Mouse (Mus musculus) intestine, embryonic 16.5 days (tissue): ENCODE data around the gene Yars. TPM values are rescaled to one million over a fixed set of nuclear protein-coding genes. Genes with fewer than 3 reads are reported as not detected.

Source experiments
- ATAC-seq: fragments of 200-750 bp; cut with Nextera tagmentation; 2 replicates; pipeline ENCODE4 v1.8.0; 2017; ENCODE audit warnings: moderate TSS enrichment, moderate library complexity
- H3K27ac ChIP-seq: fragments of 300-500 bp; sonication (generic); 2 replicates; pipeline ENCODE4 v1.5.1; 2014; ENCODE audit warnings: mild to moderate bottlenecking, low read length
- H3K27me3 ChIP-seq: fragments of 300-500 bp; sonication (generic); replicated peaks from 2 replicates; pipeline ENCODE4 v1.6.1; 2014; ENCODE audit warnings: low read length, control low read depth, mixed read lengths; ENCODE audit not compliant: control insufficient read depth, insufficient read depth
- H3K36me3 ChIP-seq: fragments of 300-500 bp; sonication (generic); 2 replicates; pipeline ENCODE4 v1.6.1; 2014; ENCODE audit warnings: low read length, control low read depth; ENCODE audit not compliant: control insufficient read depth, insufficient read depth
- H3K4me1 ChIP-seq: fragments of 300-500 bp; sonication (generic); 2 replicates; pipeline ENCODE4 v1.6.1; 2014; ENCODE audit warnings: low read length, control low read depth, mixed read lengths; ENCODE audit not compliant: control insufficient read depth, insufficient read depth
- H3K4me2 ChIP-seq: fragments of 300-500 bp; sonication (generic); 2 replicates; pipeline ENCODE4 v1.6.1; 2014; ENCODE audit warnings: low read depth, low read length, control low read depth
- H3K4me3 ChIP-seq: fragments of 300-500 bp; sonication (generic); 2 replicates; pipeline ENCODE4 v1.5.1; 2014; ENCODE audit warnings: mild to moderate bottlenecking, low read length
- H3K9ac ChIP-seq: fragments of 300-500 bp; sonication (generic); 2 replicates; pipeline ENCODE4 v1.6.1; 2014; ENCODE audit warnings: low read depth, low read length
- H3K9me3 ChIP-seq: fragments of 300-500 bp; sonication (generic); 2 replicates; pipeline ENCODE4 v1.6.1; 2016; ENCODE audit warnings: low read length, control low read depth; ENCODE audit not compliant: control insufficient read depth
- WGBS: fragments of 180-500 bp; shearing (Covaris S2); extraction: QIAGEN DNeasy Blood & Tissue Kit; methylation state at CpG from one replicate; pipeline ENCODE4 v1.1.7; 2014; 5-methylcytosine and 5-hydroxymethylcytosine counted together
- polyA plus RNA-seq: library from polyadenylated mRNA; unstranded; fragments of >200 nt; fragmentation: Nextera tagmentation; extraction: Ambion mirVana; gene quantifications from 2 replicates; pipeline ENCODE4 v1.2.1, GENCODE M21; 2015

Gene Yars
- 104 and 107 TPM in 2 replicates for polyA plus RNA-seq

DNA sequence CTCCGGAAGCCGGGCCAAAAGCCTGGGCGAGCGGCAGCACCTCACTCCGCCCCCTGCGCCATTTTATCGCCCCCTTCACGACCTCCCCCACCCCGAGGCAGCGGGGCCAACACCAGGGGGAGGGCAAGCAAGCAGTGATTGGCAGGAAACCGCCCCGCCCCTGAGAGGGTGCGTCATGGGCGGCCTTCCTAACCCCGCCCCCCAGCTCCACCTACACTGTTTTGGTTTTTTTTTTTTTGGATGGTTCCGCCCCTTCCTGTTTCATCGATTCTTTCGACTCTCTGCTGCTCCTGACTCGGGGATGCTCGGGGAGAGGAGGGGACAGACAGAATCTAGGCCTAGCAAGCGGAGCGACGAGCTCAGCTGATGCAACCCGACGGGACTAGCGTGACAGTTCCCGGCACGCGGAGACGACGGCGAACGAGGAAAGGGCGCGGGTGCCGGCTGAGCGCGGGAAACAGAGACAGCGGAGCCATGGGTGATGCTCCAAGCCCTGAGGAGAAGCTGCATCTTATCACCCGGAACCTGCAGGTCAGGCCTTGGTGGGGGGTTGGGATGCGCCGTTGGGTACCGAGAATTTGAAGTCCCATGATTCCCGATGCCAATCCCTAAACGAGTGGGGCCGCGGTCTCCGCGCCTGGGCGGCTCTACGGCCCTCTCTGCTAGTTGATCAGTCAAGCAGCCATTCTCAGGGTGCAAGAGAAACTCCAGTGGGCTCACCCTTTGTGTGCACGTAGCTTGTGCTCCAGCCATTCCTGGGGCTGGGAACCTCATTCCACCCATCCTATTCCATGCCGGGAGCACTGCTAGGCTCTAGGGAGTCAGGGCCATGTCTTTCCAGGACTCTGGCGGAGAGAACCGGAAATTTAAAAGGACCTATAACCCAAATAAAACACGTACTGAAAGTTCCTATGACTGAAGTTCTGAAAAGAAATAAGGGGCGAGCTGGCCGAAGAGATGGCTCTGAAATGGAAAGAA lies at the start of gene Yars, which contains the start of gene S100pbp:
Yars (plus strand) TSS at position 219 of the 978 bp plus-strand sequence.
S100pbp (minus strand) TSS at position 186 of the 978 bp plus-strand sequence.
- peak within 1 kb of the TSS; percentile 69 for H3K4me2 ChIP-seq
- no peaks in the 10 kb centered on the region for H3K27me3 ChIP-seq
- peak; percentile 87 for ATAC-seq
- H3K27ac ChIP-seq, result peak within 1 kb of the TSS; percentile 88
- no peaks in the 10 kb centered on the region for H3K36me3 ChIP-seq
- H3K4me3 ChIP-seq, result peak within 1 kb of the TSS; percentile 91
- peaks cover 14% of the 10 kb centered on the region; the same call in 1 of the 2 replicates for H3K4me1 ChIP-seq
- whole genome bisulfite sequencing, result under 1% methylated on average over 51 of the region's 58 CpGs
- H3K9ac ChIP-seq, result peak within 1 kb of the TSS; percentile 84
- H3K9me3 ChIP-seq, result no peaks in the 10 kb centered on the region

DNA sequence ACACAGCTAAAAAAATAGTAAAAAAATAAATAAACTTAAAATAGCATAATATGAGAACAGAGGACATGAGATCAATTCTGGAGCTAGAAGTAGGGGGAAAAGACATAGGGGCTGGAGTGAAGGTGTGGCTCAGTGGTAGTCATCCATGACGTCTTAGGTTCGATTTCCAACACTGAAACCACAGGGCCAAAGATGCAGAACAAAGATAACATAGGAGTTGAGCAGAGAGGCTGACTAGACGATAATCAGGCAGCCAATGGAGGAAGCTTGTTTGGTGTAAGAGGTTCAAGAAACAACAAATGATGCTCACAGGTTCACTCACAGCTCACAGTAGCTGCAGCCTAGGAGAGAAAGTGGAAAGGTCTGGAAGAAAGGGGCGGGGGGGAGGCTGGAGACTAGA lies 48.8 kb upstream of the Yars start:
- WGBS, result 86% methylated on average over 4 of the region's 4 CpGs
- Histone ChIP-seq H3K36me3 (no peaks in the 10 kb centered on the region), H3K9ac (no peak overlapping the region), H3K27ac (no peak overlapping the region), H3K9me3 (no peaks in the 10 kb centered on the region), H3K27me3 (peaks cover 17% of the 10 kb centered on the region), H3K4me3 (no peak overlapping the region), H3K4me2 (no peak overlapping the region), H3K4me1 (peaks cover 9% of the 10 kb centered on the region)
- ATAC-seq, result no peak

DNA sequence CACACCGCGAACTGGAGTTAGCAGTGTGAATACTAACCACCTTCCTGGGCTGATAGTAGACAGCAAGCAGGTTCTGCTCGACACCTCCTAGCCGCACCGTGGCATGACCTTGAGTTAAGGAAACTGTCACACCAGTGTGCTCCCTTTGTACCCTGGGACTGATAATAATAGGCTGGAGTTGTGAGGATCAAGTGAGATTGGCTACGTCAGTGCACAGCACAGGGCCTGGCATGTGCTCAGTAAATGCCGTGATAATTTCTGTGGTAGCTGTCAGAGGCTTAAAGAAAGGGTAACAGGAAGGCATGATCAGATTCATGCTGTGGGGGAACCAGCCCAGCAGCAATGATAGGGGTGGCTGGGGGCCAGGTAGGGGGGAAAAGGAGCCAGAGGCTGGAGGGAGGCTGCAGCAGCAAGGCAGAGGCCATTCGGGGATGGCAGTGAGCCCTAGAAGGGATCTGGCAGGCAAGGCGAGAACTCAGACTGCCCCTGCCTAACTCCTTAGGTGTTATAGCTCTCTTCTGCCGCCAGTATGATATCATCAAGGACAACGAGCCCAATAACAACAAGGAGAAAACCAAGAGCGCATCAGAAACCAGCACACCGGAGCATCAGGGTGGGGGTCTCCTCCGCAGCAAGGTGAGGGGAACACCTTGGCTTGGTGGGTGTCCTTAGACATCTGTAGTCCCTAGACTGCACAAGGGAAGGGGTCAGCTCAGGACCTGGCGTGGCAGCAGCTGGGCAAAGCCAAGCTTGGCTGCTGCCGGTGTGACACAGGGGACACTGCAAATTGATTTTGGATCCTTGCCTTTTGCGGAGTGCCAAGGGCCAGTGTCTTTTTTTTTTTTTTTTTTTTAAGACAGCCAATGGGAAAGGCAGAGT lies 47.8 kb upstream of the Yars start:
- Histone ChIP-seq H3K9ac (no peak overlapping the region), H3K36me3 (no peaks in the 10 kb centered on the region), H3K27me3 (peaks cover 9% of the 10 kb centered on the region; the same call in 1 of the 2 replicates), H3K4me2 (no peak overlapping the region), H3K4me1 (peaks cover 12% of the 10 kb centered on the region), H3K27ac (no peak overlapping the region), H3K9me3 (no peaks in the 10 kb centered on the region), H3K4me3 (no peak overlapping the region)
- ATAC-seq, result peak; percentile 26; the same call in 1 of the 2 replicates
- 73% methylated on average over 17 of the region's 17 CpGs for WGBS

DNA sequence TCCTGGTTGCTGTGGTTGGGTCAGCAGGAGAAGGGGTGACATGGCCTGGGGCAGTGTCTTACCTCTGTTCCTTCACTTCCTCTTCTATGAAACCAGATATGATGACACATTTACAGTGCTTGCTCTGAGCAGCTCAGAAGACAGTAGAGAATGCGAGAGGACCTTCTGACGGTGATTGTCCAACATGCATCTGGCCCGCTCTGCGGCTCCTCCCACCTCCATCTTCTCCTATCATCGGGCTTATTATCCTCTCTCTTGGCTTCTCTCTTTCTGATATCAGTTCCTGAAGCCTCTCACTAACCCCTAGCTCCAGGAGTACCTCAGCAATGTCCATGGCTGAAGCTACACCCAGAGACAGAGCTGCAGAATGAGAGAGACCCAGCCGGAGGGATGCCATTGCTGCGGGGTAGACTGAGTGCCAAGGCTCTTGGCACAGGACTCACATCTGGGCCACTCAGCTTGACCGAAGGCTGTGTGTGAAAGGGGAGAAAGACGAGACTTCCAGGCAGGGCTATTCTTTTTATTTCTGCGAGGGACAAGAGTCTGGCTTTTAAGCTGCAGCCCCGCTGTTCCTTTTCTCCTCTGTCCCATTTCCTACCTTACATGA lies 47.0 kb upstream of the Yars start:
- Histone ChIP-seq H3K27ac (no peak overlapping the region), H3K9me3 (no peaks in the 10 kb centered on the region), H3K4me1 (peaks cover 7% of the 10 kb centered on the region), H3K9ac (no peak overlapping the region), H3K4me2 (no peak overlapping the region), H3K36me3 (no peaks in the 10 kb centered on the region), H3K27me3 (peaks cover 4% of the 10 kb centered on the region; the same call in 1 of the 2 replicates), H3K4me3 (no peak overlapping the region)
- ATAC-seq, result no peak
- WGBS, result 88% methylated on average over 11 of the region's 11 CpGs

DNA sequence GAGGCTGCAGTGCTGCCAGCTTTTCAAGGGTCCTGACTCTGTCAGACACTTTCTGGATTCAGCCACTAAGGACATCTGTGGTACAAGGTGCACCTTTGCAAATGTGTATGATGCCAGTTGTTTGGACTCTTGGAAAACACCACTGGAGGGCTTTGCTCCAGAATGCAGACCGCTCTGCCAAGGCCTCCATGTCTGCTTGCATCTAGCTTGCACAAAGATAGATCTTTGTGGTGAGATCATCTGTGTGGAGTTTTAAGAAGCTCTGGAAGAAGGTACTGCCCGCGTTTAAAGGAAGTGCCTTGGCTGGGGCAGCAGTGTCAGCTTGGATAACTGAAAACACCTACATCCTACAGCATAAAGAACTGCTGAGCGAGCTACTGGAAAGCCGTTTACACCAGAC lies 46.1 kb upstream of the Yars start:
- no peak for ATAC-seq
- 81% methylated on average over 5 of the region's 5 CpGs for WGBS
- Histone ChIP-seq H3K36me3 (no peaks in the 10 kb centered on the region), H3K9ac (no peak overlapping the region), H3K27me3 (peaks cover 2% of the 10 kb centered on the region; the same call in 1 of the 2 replicates), H3K27ac (no peak overlapping the region), H3K4me2 (no peak overlapping the region), H3K4me3 (no peak overlapping the region), H3K4me1 (peaks cover 7% of the 10 kb centered on the region), H3K9me3 (no peaks in the 10 kb centered on the region)

DNA sequence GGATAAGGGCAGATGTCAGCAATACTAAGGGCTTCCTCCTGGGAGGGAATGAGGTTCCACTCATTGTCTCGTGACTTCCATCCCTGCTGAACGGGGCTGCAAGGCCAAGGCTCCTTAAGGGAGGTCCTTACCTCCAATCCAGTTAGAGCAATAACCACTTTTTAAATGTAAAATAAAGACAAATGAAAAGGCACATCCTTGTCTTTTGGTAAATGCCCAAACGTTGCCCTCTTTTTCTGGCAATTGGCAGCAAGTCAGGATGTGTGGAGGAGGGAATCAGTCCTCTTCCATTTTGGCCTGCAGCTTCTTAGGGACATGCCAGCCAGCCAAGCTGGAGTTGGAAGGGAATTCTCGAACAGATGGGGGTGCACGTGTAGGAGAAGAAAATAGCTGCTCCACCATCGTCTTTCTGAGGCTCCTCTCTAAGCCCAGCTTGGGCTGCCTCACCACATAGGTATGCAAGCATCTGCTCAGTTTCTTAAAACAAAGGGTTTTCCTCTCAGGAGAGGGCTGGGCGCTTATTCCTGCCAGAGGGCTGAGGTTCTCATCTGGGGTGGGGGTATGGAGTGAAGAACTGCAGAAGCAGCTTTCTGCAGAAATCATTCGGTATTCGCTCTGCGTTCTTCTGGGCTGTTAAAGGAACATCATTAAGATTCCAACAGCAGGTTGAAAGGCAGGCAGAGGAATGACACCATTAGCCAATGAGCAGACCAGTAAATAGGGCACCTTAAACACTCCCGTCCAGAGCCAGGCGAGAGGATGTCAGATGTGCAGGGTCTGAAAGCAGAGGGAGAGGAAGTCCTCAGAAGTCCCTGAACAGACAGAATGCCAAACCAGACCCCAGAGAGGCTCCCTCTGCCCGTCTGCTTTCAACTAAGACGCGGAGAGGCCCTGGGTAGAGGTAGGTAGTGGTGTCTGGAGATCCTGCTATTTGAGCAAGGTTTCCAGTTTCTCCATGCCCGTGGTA lies 44.9 kb upstream of the Yars start:
- Histone ChIP-seq H3K4me1 (peaks cover 7% of the 10 kb centered on the region), H3K9me3 (no peaks in the 10 kb centered on the region), H3K27ac (peak overlapping the region; percentile 43), H3K9ac (no peak overlapping the region), H3K4me2 (no peak overlapping the region), H3K36me3 (no peaks in the 10 kb centered on the region), H3K27me3 (no peaks in the 10 kb centered on the region), H3K4me3 (no peak overlapping the region)
- 53% methylated on average over 16 of the region's 16 CpGs for WGBS
- ATAC-seq, result peak; percentile 49; the same call in 1 of the 2 replicates

DNA sequence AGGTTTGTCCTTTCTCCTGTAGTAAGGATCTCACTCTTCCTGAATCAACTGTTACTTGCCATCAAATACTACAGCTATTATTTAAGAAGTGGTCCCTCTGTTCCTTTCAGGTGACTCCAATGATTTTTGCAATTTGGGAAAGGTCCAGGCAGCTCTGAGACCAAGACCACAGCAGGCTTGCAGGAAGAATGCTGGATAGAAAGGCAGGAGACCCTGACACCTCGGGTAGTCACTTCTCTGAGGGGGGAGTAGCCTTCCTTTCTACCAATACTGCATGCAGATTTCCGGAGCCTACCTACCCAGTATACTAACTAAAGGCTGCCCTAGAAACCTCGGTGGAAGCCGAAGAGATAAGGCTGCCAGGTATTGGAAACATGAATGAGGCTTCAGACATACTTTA lies 44.1 kb upstream of the Yars start:
- no peak for ATAC-seq
- peaks cover 7% of the 10 kb centered on the region for H3K4me1 ChIP-seq

DNA sequence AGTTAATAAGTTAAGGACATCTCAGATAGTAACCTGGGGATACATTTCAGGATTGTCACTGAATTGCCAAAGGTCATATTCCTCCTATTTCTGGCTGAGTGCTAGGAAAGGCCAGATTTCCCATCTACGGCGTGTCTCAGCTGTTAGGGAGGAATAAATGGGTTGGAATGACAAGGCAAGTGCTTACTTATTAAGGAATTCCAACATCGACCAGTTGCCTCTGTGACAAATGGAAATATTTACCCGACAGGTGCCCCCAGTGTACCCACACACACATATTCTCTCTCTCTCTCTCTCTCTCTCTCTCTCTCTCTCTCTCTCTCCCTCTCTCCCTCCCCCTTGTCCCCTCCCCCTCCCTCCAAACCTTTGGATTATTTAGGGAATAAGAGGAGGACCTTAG lies 43.6 kb upstream of the Yars start:
- Histone ChIP-seq H3K4me1 (peaks cover 7% of the 10 kb centered on the region), H3K36me3 (no peaks in the 10 kb centered on the region), H3K9ac (no peak overlapping the region), H3K4me2 (no peak overlapping the region), H3K27ac (no peak overlapping the region), H3K4me3 (no peak overlapping the region), H3K27me3 (no peaks in the 10 kb centered on the region), H3K9me3 (no peaks in the 10 kb centered on the region)
- WGBS, result 51% methylated on average over 4 of the region's 4 CpGs
- ATAC-seq, result no peak

More for the DNA sequence above, 44.1 kb upstream of the Yars start:
- Histone ChIP-seq H3K4me3 (no peak overlapping the region), H3K9ac (no peak overlapping the region), H3K9me3 (no peaks in the 10 kb centered on the region), H3K27me3 (no peaks in the 10 kb centered on the region), H3K27ac (peak overlapping the region; percentile 42; the same call in 1 of the 2 replicates), H3K4me2 (no peak overlapping the region), H3K36me3 (no peaks in the 10 kb centered on the region)
- WGBS, result 39% methylated on average over 4 of the region's 4 CpGs
